Mouse (Mus musculus) midbrain, postnatal 0 days (tissue): ENCODE measurements around the gene Cabp7. TPM values are rescaled to one million over a fixed set of nuclear protein-coding genes. Genes with fewer than 3 reads are reported as not detected.
A peak's percentile ranks its signal among the peaks of the same experiment; 100 is the strongest.

Source experiments
- ATAC-seq: fragments of 200-750 bp; cut with Nextera tagmentation; 2 replicates; pipeline ENCODE4 v1.8.0; 2017; ENCODE audit warnings: moderate number of reproducible peaks, mild to moderate bottlenecking, moderate TSS enrichment, moderate library complexity; ENCODE audit not compliant: low FRiP score
- DNase-seq: peaks from one replicate; pipeline ENCODE4 v3.0.0-alpha.2; 2015; ENCODE audit warnings: low spot score
- H3K27ac ChIP-seq: fragments of 300-500 bp; sonication (generic); 2 replicates; pipeline ENCODE4 v1.5.1; 2014; ENCODE audit warnings: low read depth, mild to moderate bottlenecking, low read length, mixed read lengths
- H3K27me3 ChIP-seq: fragments of 300-500 bp; sonication (generic); 2 replicates; pipeline ENCODE4 v1.6.1; 2014; ENCODE audit warnings: low read length, control low read depth, mixed read lengths; ENCODE audit not compliant: insufficient read depth
- H3K36me3 ChIP-seq: fragments of 300-500 bp; sonication (generic); 2 replicates; pipeline ENCODE4 v1.6.1; 2014; ENCODE audit warnings: low read length, control low read depth, mixed read lengths; ENCODE audit not compliant: insufficient read depth
- H3K4me1 ChIP-seq: fragments of 300-500 bp; sonication (generic); 2 replicates; pipeline ENCODE4 v1.6.1; 2014; ENCODE audit warnings: mild to moderate bottlenecking, control low read depth, antibody characterized with exemption, low read length, mixed read lengths; ENCODE audit not compliant: insufficient read depth
- H3K4me2 ChIP-seq: fragments of 300-500 bp; sonication (generic); 2 replicates; pipeline ENCODE4 v1.6.1; 2014; ENCODE audit warnings: low read depth, mild to moderate bottlenecking, low read length, mixed read lengths; ENCODE audit not compliant: poor library complexity, severe bottlenecking
- H3K4me3 ChIP-seq: fragments of 300-500 bp; sonication (generic); 2 replicates; pipeline ENCODE4 v1.5.1; 2014; ENCODE audit warnings: low read depth, mild to moderate bottlenecking, low read length, moderate library complexity
- H3K9ac ChIP-seq: fragments of 300-500 bp; sonication (generic); replicated peaks from 2 replicates; pipeline ENCODE4 v1.6.1; 2014; ENCODE audit warnings: mild to moderate bottlenecking, low read length, moderate library complexity, mixed read lengths; ENCODE audit not compliant: poor library complexity, severe bottlenecking
- H3K9me3 ChIP-seq: fragments of 300-500 bp; sonication (generic); 2 replicates; pipeline ENCODE4 v1.6.1; 2016; ENCODE audit warnings: low read length, control low read depth
- CTCF ChIP-seq: IDR thresholded peaks from 2 replicates; pipeline ENCODE4 v1.5.1; 2016; ENCODE audit warnings: antibody characterized with exemption, mild to moderate bottlenecking
- WGBS: fragments of 180-500 bp; shearing (Covaris S2); extraction: QIAGEN DNeasy Blood & Tissue Kit; methylation state at CpG from one replicate; pipeline ENCODE4 v1.1.7; 2014; 5-methylcytosine and 5-hydroxymethylcytosine counted together
- polyA plus RNA-seq: library from polyadenylated mRNA; unstranded; fragments of >200 nt; fragmentation: Nextera tagmentation; extraction: Ambion mirVana; gene quantifications from 2 replicates; pipeline ENCODE4 v1.2.1, GENCODE M21; 2015
- total RNA-seq: library from RNA; depleted of rRNA; stranded (reverse); fragments of >200 nt; gene quantifications from 2 replicates; pipeline ENCODE4 v1.2.3, GENCODE M21; 2014

Gene Cabp7
- total and polyA plus RNA-seq, 2 experiments from 2014 or later = 1.8 to 15.7 TPM

GRCm38 (mm10) chr11:4764476-4764875 lies 17.9 kb upstream of the Cabp7 start:
- DNase-seq (no peak), ATAC-seq (no peak)
- no peak for TF ChIP-seq CTCF
- Histone ChIP-seq H3K4me1 (peaks cover 4% of the 10 kb centered on the region; the same call in 1 of the 2 replicates), H3K9me3 (no peaks in the 10 kb centered on the region), H3K4me2 (no peak overlapping the region), H3K9ac (no peak overlapping the region), H3K27ac (no peak overlapping the region), H3K4me3 (no peak overlapping the region), H3K36me3 (no peaks in the 10 kb centered on the region), H3K27me3 (no peaks in the 10 kb centered on the region)
- 80% methylated on average over 5 of the region's 5 CpGs for WGBS

DNA sequence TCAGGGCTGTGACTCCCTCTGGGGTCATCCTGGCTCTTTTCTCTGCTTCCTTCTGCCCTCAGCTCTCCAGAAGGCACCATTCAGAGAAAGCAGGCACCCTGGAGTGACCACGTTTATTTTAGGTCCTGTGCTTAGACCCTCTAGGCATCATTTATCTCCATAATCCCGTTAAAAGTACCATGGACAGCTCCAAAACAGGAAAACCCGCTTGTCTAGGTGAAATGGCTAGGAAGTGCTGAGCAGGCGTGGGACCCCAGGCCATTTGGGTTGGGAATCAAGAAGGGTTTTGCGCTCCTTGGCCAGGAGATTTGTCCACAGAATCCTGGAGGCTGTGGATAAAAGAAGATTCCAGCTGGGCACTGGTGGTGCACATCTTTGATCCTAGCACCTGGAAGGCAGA lies 17.1 kb upstream of the Cabp7 start:
- H3K27ac ChIP-seq = no peak overlapping the region

DNA sequence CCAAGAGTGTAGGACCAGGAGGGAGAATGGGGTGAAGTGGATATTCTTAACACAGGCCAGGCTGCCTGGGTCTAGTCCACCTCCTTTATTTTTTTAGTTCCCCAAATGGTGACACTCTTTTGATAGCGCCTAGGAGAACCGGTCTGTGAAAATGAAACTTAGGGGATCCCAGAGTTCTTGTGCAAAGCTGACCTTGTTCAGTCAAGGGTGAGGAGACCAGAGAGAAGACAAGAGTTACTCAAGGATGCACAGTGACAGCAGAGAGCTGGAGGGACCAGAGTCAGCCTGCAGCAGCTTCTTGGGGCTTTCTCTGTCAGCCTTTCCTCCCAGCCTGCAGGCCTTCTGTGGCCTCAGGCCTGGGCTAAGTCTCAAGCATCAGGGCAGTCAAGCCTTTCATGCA lies 15.9 kb upstream of the Cabp7 start:
- no peak for ATAC-seq
- Histone ChIP-seq H3K27ac (peak overlapping the region; percentile 38; the same call in 1 of the 2 replicates), H3K9me3 (no peaks in the 10 kb centered on the region), H3K4me2 (no peak overlapping the region), H3K9ac (no peak overlapping the region), H3K4me3 (no peak overlapping the region), H3K36me3 (no peaks in the 10 kb centered on the region), H3K27me3 (no peaks in the 10 kb centered on the region), H3K4me1 (peaks cover 4% of the 10 kb centered on the region; the same call in 1 of the 2 replicates)
- no peak for TF ChIP-seq CTCF
- 27% methylated on average over 2 of the region's 2 CpGs for WGBS
- no peak for DNase-seq

More for the DNA sequence above, 17.1 kb upstream of the Cabp7 start:
- Histone ChIP-seq H3K27me3 (no peaks in the 10 kb centered on the region), H3K9me3 (no peaks in the 10 kb centered on the region), H3K4me2 (no peak overlapping the region), H3K4me1 (peaks cover 4% of the 10 kb centered on the region; the same call in 1 of the 2 replicates), H3K36me3 (no peaks in the 10 kb centered on the region), H3K9ac (no peak overlapping the region), H3K4me3 (no peak overlapping the region)
- 38% methylated on average over 5 of the region's 5 CpGs for WGBS
- no peak for TF ChIP-seq CTCF
- DNase-seq (no peak), ATAC-seq (no peak)

DNA sequence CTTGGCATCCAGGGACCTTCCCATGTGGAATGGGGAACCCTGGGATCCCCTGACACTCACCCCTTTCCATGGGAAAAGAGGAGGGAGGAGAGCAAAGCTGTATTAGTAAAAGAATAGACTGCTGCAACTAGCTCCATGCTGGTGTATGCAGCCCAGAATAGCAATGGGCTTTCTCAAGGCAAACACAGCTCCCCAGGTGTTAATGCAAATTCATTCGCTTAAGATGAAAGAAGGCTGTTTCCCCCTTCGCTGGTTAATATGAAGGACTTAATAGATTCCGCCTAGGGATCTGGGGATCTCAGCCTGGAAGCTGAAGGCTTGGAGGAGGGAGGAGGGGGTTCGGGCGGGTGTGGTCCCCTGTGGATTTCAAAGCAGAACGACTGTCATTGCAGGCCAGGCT lies 15.4 kb upstream of the Cabp7 start:
- 0 out of 2 replicates have a peak, but pooled peaks have one; percentile 29 for ATAC-seq
- 18% methylated on average over 6 of the region's 6 CpGs for WGBS

DNA sequence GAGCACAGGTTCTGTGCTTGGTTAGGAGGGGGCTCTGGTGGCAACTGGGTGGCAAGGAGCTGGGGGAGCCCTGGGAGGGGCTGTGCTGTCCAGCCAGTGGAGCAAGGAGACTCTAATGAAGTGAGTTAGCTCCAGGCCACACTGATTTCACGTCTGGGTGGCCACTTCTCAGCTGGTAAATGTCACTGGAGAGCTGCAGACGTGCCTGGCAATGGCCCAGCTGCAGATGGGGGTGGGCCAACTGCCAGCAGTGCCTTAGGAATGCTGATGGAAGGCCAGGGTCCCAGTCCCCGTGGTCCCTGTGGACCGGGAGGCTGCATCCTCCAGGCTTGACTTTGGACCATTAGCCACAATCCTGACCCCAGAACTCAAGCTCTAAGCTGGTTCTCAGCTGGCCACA lies 13.9 kb upstream of the Cabp7 start:
- DNase-seq = peak; percentile 52
- Histone ChIP-seq H3K36me3 (no peaks in the 10 kb centered on the region), H3K9me3 (no peaks in the 10 kb centered on the region), H3K27me3 (no peaks in the 10 kb centered on the region), H3K4me3 (no peak overlapping the region), H3K9ac (no peak overlapping the region), H3K4me2 (no peak overlapping the region), H3K4me1 (peaks cover 4% of the 10 kb centered on the region; the same call in 1 of the 2 replicates), H3K27ac (no peak overlapping the region)
- no peak for ATAC-seq
- WGBS = 31% methylated on average over 4 of the region's 4 CpGs
- TF ChIP-seq CTCF = no peak

More for the DNA sequence above, 15.4 kb upstream of the Cabp7 start:
- TF ChIP-seq CTCF = no peak
- Histone ChIP-seq H3K9ac (0 out of 2 replicates have a peak overlapping the region, but pooled peaks have one; percentile 24), H3K27me3 (no peaks in the 10 kb centered on the region), H3K36me3 (no peaks in the 10 kb centered on the region), H3K27ac (peak overlapping the region; percentile 38; the same call in 1 of the 2 replicates), H3K4me1 (peaks cover 4% of the 10 kb centered on the region; the same call in 1 of the 2 replicates), H3K9me3 (no peaks in the 10 kb centered on the region), H3K4me3 (no peak overlapping the region), H3K4me2 (no peak overlapping the region)
- no peak for DNase-seq

DNA sequence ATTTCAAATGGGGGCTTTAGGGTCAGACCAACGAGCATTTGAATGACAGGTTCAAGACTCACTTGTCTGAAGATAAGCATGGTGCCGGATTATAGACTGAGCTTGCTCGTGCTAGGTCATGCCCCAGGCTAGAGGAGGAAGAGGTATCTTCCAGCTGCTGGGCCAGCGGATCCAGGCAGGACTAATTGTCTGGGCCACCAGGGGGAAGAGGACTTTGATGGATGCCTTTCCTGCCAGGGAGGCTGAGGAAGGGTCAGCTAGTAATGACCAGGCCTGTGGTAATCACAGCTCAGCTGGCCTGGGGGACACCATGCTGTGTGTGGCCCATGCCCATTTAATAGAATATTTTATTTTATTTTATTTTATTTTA lies 11.2 kb upstream of the Cabp7 start:
- no peak overlapping the region for H3K4me3 ChIP-seq
- 47% methylated on average over 4 of the region's 4 CpGs for WGBS
- no peak overlapping the region for H3K27ac ChIP-seq
- ATAC-seq = no peak
- no peaks in the 10 kb centered on the region for H3K9me3 ChIP-seq
- peaks cover 4% of the 10 kb centered on the region; the same call in 1 of the 2 replicates for H3K4me1 ChIP-seq
- H3K36me3 ChIP-seq = no peaks in the 10 kb centered on the region
- H3K27me3 ChIP-seq = no peaks in the 10 kb centered on the region
- H3K4me2 ChIP-seq = no peak overlapping the region
- TF ChIP-seq CTCF = no peak
- no peak overlapping the region for H3K9ac ChIP-seq
- no peak for DNase-seq
